Mouse (Mus musculus) ES-Bruce4 (cell line): ENCODE results near the gene Tmub2. TPM values are rescaled to one million over a fixed set of nuclear protein-coding genes. Genes with fewer than 3 reads are reported as not detected.
A peak's percentile ranks its signal among the peaks of the same experiment; 100 is the strongest.

Source experiments
- H3K27ac ChIP-seq: 2 replicates; pipeline ENCODE4 v1.5.1; 2012; ENCODE audit warnings: low read length, inconsistent platforms; ENCODE audit not compliant: insufficient read depth
- H3K27me3 ChIP-seq: 2 replicates; pipeline ENCODE4 v1.6.1; 2012; ENCODE audit warnings: mild to moderate bottlenecking, low read length, inconsistent platforms; ENCODE audit not compliant: control insufficient read depth, poor library complexity, insufficient read depth, severe bottlenecking
- H3K36me3 ChIP-seq: 2 replicates; pipeline ENCODE4 v1.6.1; 2012; ENCODE audit warnings: inconsistent platforms, mild to moderate bottlenecking, low read length, moderate library complexity; ENCODE audit not compliant: control insufficient read depth, poor library complexity, insufficient read depth, severe bottlenecking
- H3K4me1 ChIP-seq: one replicate; pipeline ENCODE4 v1.8.1; 2011; ENCODE audit warnings: low read length; ENCODE audit not compliant: control insufficient read depth, insufficient read depth
- H3K4me3 ChIP-seq: 2 replicates; pipeline ENCODE4 v1.5.1; 2011; ENCODE audit warnings: low read depth, mild to moderate bottlenecking, low read length
- H3K9ac ChIP-seq: 2 replicates; pipeline ENCODE4 v1.6.1; 2012; ENCODE audit warnings: low read depth, mild to moderate bottlenecking, inconsistent platforms; ENCODE audit not compliant: poor library complexity, severe bottlenecking
- H3K9me3 ChIP-seq: replicated peaks from 2 replicates; pipeline ENCODE4 v1.6.1; 2012; ENCODE audit warnings: mild to moderate bottlenecking, low read length, inconsistent platforms; ENCODE audit not compliant: control insufficient read depth, poor library complexity, insufficient read depth, severe bottlenecking
- CTCF ChIP-seq: IDR thresholded peaks from one replicate; pipeline ENCODE4 v1.8.1; 2011; ENCODE audit warnings: low read depth, low read length
- EP300 ChIP-seq: IDR thresholded peaks from 2 replicates; pipeline ENCODE4 v1.6.1; 2011; ENCODE audit warnings: low read depth, low read length; ENCODE audit not compliant: insufficient read depth
- POLR2A ChIP-seq: IDR thresholded peaks from one replicate; pipeline ENCODE4 v1.8.1; 2011; ENCODE audit warnings: low read length; ENCODE audit not compliant: insufficient read depth
- polyA plus RNA-seq: library from polyadenylated mRNA; stranded (reverse); fragments of >200 nt; gene quantifications from 2 replicates; pipeline ENCODE4 v1.2.4, GENCODE M21; 2011; ENCODE audit warnings: low read depth; ENCODE audit not compliant: missing spikeins, insufficient read depth, insufficient read length

Gene Tmub2
- polyA plus RNA-seq, 1 experiment: 20.0 TPM

DNA sequence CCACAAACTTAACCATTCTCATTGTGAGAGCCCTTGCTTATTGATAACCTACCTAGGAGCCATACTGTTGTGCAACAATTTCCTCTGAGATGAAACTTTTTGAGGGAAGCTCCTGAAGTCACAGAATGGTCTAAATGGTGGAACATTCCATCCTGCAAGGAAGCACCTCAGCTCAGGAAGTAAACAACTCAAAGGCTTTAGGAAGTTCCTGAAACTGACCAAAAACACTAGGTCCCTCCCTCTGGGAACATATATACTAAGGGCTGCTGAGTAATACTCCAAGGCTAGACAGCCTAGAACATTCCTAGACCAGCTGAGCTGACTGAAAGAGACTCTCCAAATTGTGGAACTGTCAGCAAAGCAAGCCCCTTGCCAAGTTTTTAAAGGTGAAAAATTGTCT lies 48.3 kb downstream of the Tmub2 start:
- peak overlapping the region; percentile 64 for H3K27ac ChIP-seq
- TF ChIP-seq POLR2A (no peak), EP300 (no peak), CTCF (no peak)
- no peaks in the 10 kb centered on the region; the same call in 1 of the 2 replicates for H3K36me3 ChIP-seq
- H3K4me3 ChIP-seq: no peak overlapping the region
- H3K9me3 ChIP-seq: peaks cover 3% of the 10 kb centered on the region; the same call in 1 of the 2 replicates
- peaks cover 15% of the 10 kb centered on the region for H3K4me1 ChIP-seq
- no peaks in the 10 kb centered on the region for H3K27me3 ChIP-seq
- no peak overlapping the region for H3K9ac ChIP-seq

DNA sequence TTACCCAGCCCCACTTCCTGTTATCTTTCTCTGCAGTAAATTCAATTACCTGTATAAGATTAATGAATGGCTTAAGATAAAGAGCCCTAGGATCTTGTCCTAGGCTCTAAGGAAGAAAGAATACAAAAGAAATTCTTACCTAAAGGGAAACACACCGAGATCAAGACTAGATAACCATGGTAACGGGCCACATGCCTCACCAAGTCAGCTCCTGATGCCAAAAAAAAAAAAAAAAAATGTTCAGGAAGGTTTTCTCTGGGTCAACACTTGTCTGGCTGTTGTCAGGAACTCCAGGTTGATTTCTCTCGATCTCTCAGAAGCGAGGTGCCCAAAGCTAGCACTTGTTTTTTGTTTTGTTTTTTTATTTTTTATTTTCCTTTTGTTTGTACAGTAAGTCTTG lies 49.3 kb downstream of the Tmub2 start:
- Histone ChIP-seq H3K4me3 (no peak overlapping the region), H3K4me1 (peaks cover 16% of the 10 kb centered on the region), H3K9me3 (peaks cover 3% of the 10 kb centered on the region; the same call in 1 of the 2 replicates), H3K9ac (no peak overlapping the region), H3K27me3 (no peaks in the 10 kb centered on the region), H3K27ac (peak overlapping the region; percentile 37), H3K36me3 (no peaks in the 10 kb centered on the region; the same call in 1 of the 2 replicates)
- TF ChIP-seq POLR2A (no peak), EP300 (no peak), CTCF (no peak)

DNA sequence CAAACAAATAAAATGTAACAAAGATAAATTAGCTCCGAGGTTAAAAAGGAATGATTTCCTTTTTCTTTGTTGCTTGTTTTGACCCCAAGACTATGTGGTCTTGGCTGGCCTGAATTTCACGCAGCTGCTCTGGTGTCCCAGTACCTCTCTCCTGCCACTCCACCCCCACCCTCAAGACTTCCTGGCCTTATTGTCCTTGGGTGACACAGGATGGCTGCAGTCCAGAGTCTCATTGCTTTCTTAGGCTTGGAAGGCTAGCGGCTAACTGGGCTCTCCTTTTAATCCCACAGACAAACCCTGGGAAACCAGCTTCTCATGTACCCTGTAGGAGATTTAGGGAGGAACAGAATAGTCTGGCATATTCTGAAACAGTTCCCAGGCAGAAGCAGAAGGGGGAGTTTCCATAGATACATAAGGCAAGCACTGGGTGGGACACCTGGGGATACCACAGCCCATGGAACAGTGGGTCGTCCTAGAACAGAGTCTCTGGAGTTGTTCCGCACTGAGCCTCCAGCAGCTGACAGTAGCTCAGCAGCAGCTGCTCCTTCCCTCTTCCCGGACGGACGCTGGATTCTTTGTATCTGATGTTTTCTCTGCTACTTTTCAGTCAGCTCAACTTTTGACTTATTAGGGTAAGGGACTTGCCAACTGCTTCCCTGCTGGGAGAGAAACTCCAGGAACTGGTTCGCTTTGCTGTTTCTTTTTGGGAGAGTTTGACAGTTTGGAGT lies 50.4 kb downstream of the Tmub2 start:
- Histone ChIP-seq H3K27ac (peak overlapping the region; percentile 84), H3K27me3 (no peaks in the 10 kb centered on the region), H3K36me3 (no peaks in the 10 kb centered on the region; the same call in 1 of the 2 replicates), H3K4me1 (peaks cover 14% of the 10 kb centered on the region), H3K4me3 (no peak overlapping the region), H3K9ac (peak overlapping the region; percentile 29; the same call in 1 of the 2 replicates), H3K9me3 (peaks cover 3% of the 10 kb centered on the region; the same call in 1 of the 2 replicates)
- TF ChIP-seq CTCF: no peak
- TF ChIP-seq EP300: 0 out of 2 replicates have a peak, but pooled peaks have one; percentile 6
- no peak for TF ChIP-seq POLR2A

DNA sequence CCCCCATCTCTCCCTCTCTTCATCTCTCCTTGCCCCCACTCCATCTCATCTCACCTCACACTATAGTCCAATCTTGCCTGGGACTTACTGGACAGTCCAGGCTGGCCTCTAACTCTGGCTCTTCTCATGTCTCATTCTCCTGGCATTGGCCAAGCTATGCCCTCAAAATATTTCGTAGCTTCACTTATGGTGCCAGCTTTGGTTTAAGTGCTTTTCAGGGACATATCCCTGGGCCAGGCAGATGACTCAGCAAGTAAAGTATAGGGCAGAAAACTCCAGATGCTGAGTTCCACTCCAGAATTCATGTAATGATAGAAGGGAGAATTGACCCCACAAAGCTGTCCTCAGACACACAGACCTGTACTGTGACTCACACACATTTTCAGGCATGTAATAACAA lies 51.5 kb downstream of the Tmub2 start:
- Histone ChIP-seq H3K27ac (peak overlapping the region; percentile 36; the same call in 1 of the 2 replicates), H3K9ac (no peak overlapping the region), H3K9me3 (peaks cover 3% of the 10 kb centered on the region; the same call in 1 of the 2 replicates), H3K4me1 (peaks cover 10% of the 10 kb centered on the region), H3K4me3 (no peak overlapping the region), H3K27me3 (no peaks in the 10 kb centered on the region), H3K36me3 (no peaks in the 10 kb centered on the region; the same call in 1 of the 2 replicates)
- TF ChIP-seq POLR2A: no peak
- no peak for TF ChIP-seq EP300
- TF ChIP-seq CTCF: no peak

GRCm38 (mm10) chr11:102337921-102338320 lies 53.2 kb downstream of the Tmub2 start:
- TF ChIP-seq POLR2A (no peak), EP300 (no peak), CTCF (no peak)
- H3K9me3 ChIP-seq: peaks cover 3% of the 10 kb centered on the region; the same call in 1 of the 2 replicates
- no peak overlapping the region for H3K9ac ChIP-seq
- peak overlapping the region; percentile 31; the same call in 1 of the 2 replicates for H3K27ac ChIP-seq
- no peaks in the 10 kb centered on the region for H3K27me3 ChIP-seq
- no peak overlapping the region for H3K4me3 ChIP-seq
- no peaks in the 10 kb centered on the region; the same call in 1 of the 2 replicates for H3K36me3 ChIP-seq
- peaks cover 9% of the 10 kb centered on the region for H3K4me1 ChIP-seq

DNA sequence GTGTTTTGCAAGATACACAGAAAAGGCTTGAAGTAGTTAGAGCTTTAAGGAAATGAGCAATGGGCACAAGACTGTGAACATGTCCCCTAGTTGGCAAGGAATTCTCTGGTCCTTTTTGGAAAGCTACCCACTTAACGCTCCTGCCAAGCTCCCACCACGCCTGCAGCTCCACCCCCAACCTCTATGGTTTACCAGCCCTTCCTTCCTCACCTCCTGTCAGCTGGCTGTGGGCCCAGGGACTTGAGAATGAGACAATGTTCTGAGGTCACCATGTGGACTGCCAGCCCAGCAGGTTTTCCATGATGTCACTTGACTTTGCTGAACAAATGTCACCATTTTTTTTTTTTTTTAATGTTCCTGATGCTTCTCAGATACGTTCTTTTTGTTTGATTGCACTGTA lies 53.8 kb downstream of the Tmub2 start:
- Histone ChIP-seq H3K27me3 (no peaks in the 10 kb centered on the region), H3K27ac (no peak overlapping the region), H3K9ac (no peak overlapping the region), H3K4me3 (no peak overlapping the region), H3K9me3 (no peaks in the 10 kb centered on the region), H3K36me3 (no peaks in the 10 kb centered on the region), H3K4me1 (peaks cover 9% of the 10 kb centered on the region)
- no peak for TF ChIP-seq POLR2A
- no peak for TF ChIP-seq CTCF
- no peak for TF ChIP-seq EP300

Other genes with a start within 250 kb of the Tmub2 start
- not detected in 2 replicates for gene Cd300lg, start 243.4 kb upstream of the Tmub2 start, polyA plus RNA-seq
- gene Mpp2, start 196.4 kb upstream of the Tmub2 start, polyA plus RNA-seq: 3.4 and 3.6 TPM in 2 replicates
- not detected in 2 replicates for gene Ppy, start 183.6 kb upstream of the Tmub2 start, polyA plus RNA-seq
- not detected in 2 replicates for gene Pyy, start 177.1 kb upstream of the Tmub2 start, polyA plus RNA-seq
- 0.65 TPM in 1 of 2 replicates, not detected in the other for gene Nags, start 139.4 kb upstream of the Tmub2 start, polyA plus RNA-seq
- 22.3 and 24.5 TPM in 2 replicates for gene Tmem101, start 128.5 kb upstream of the Tmub2 start, polyA plus RNA-seq
- gene Lsm12, start 99.6 kb upstream of the Tmub2 start, polyA plus RNA-seq: 137 and 146 TPM in 2 replicates
- 33.0 and 33.6 TPM in 2 replicates for gene G6pc3, start 95.3 kb upstream of the Tmub2 start, polyA plus RNA-seq
- 41.2 and 42.4 TPM in 2 replicates for gene Hdac5, start 54.8 kb upstream of the Tmub2 start, polyA plus RNA-seq
- 32.5 and 34.0 TPM in 2 replicates for gene BC030867, start 36.0 kb upstream of the Tmub2 start, polyA plus RNA-seq
- 0.70 and 2.3 TPM in 2 replicates for gene Asb16, start 16.2 kb upstream of the Tmub2 start, polyA plus RNA-seq
- 44.3 and 50.3 TPM in 2 replicates for gene Atxn7l3, start 11.7 kb downstream of the Tmub2 start, polyA plus RNA-seq
- gene Ubtf, start 34.8 kb downstream of the Tmub2 start, polyA plus RNA-seq: 81.7 and 82.0 TPM in 2 replicates
- 0.48 and 0.53 TPM in 2 replicates for gene Slc4a1, start 81.3 kb downstream of the Tmub2 start, polyA plus RNA-seq
- gene Rundc3a, start 108.5 kb downstream of the Tmub2 start, polyA plus RNA-seq: 7.0 and 9.5 TPM in 2 replicates
- gene Slc25a39, start 123.0 kb downstream of the Tmub2 start, polyA plus RNA-seq: 284 and 342 TPM in 2 replicates
- gene Grn, start 145.4 kb downstream of the Tmub2 start, polyA plus RNA-seq: 68.4 and 88.3 TPM in 2 replicates
- 4.4 and 5.4 TPM in 2 replicates for gene Fam171a2, start 162.8 kb downstream of the Tmub2 start, polyA plus RNA-seq
- gene Itga2b, start 185.2 kb downstream of the Tmub2 start, polyA plus RNA-seq: 7.0 and 7.9 TPM in 2 replicates